Mouse (Mus musculus) neural tube, embryonic 13.5 days (tissue): ENCODE measurements around the gene Aebp2. TPM values are rescaled to one million over a fixed set of nuclear protein-coding genes. Genes with fewer than 3 reads are reported as not detected.

Experiments
- ATAC-seq: fragments of 200-750 bp; cut with Nextera tagmentation; 2 replicates; pipeline ENCODE4 v1.8.0; 2017; ENCODE audit warnings: low read depth, mild to moderate bottlenecking, moderate TSS enrichment, moderate library complexity
- H3K27ac ChIP-seq: fragments of 300-500 bp; sonication (generic); replicated peaks from 2 replicates; pipeline ENCODE4 v1.5.1; 2015; ENCODE audit warnings: moderate library complexity, mild to moderate bottlenecking, inconsistent platforms
- H3K27me3 ChIP-seq: fragments of 300-500 bp; sonication (generic); 2 replicates; pipeline ENCODE4 v1.6.1; 2015; ENCODE audit warnings: mild to moderate bottlenecking, inconsistent platforms
- H3K36me3 ChIP-seq: fragments of 300-500 bp; sonication (generic); 2 replicates; pipeline ENCODE4 v1.6.1; 2015; ENCODE audit warnings: mild to moderate bottlenecking, inconsistent platforms
- H3K4me1 ChIP-seq: fragments of 300-500 bp; sonication (generic); replicated peaks from 2 replicates; pipeline ENCODE4 v1.6.1; 2015; ENCODE audit warnings: inconsistent platforms
- H3K4me2 ChIP-seq: fragments of 300-500 bp; sonication (generic); 2 replicates; pipeline ENCODE4 v1.6.1; 2015; ENCODE audit warnings: inconsistent platforms, mild to moderate bottlenecking, moderate library complexity
- H3K4me3 ChIP-seq: fragments of 300-500 bp; sonication (generic); 2 replicates; pipeline ENCODE4 v1.5.1; 2015; ENCODE audit warnings: mild to moderate bottlenecking, inconsistent platforms
- H3K9ac ChIP-seq: fragments of 300-500 bp; sonication (generic); 2 replicates; pipeline ENCODE4 v1.6.1; 2015; ENCODE audit warnings: moderate library complexity, mild to moderate bottlenecking, inconsistent platforms
- H3K9me3 ChIP-seq: fragments of 300-500 bp; sonication (generic); 2 replicates; pipeline ENCODE4 v1.6.1; 2016; ENCODE audit warnings: inconsistent platforms
- WGBS: fragments of 180-500 bp; shearing (Covaris S2); methylation state at CpG from one replicate; pipeline ENCODE4 v1.1.7; 2015; 5-methylcytosine and 5-hydroxymethylcytosine counted together
- polyA plus RNA-seq: library from polyadenylated mRNA; unstranded; fragments of >200 nt; fragmentation: Nextera tagmentation; extraction: Ambion mirVana; gene quantifications from 2 replicates; pipeline ENCODE4 v1.2.1, GENCODE M21; 2015

Aebp2 gene
- polyA plus RNA-seq, 1 experiment from 2014 or later, result 6.5 TPM

DNA sequence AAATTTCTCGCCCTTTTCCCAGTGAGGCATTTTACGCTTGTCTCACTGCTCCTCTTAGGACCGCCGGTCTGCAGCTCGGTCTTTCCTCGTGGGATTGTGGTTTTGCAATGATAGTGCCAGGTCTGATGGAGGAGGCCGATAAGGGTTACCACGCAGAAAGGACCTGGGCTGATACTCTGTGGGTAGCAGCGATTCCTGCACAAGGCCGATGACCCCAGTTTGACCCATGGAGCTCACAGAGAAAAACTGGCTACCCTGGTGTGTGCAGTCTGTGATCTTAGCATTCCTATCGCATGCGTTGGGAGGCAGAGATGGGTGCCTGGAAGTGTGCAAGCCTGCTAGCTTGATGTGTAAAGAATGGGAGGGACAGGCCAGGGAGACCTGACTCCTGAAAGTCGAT lies 60.4 kb downstream of the Aebp2 start:
- no peaks in the 10 kb centered on the region for H3K9me3 ChIP-seq
- peak; percentile 9; the same call in 1 of the 2 replicates for ATAC-seq
- 30% methylated on average over 13 of the region's 13 CpGs for WGBS
- H3K27me3 ChIP-seq, result no peaks in the 10 kb centered on the region
- H3K4me1 ChIP-seq, result peaks cover 37% of the 10 kb centered on the region
- no peak overlapping the region for H3K9ac ChIP-seq
- H3K4me3 ChIP-seq, result no peak overlapping the region
- H3K36me3 ChIP-seq, result no peaks in the 10 kb centered on the region
- H3K4me2 ChIP-seq, result peak overlapping the region; percentile 21; the same call in 1 of the 2 replicates
- H3K27ac ChIP-seq, result no peak overlapping the region

- peaks cover 22% of the 10 kb centered on the region for H3K4me1 ChIP-seq
- no peak for ATAC-seq
- no peak overlapping the region for H3K4me3 ChIP-seq
- WGBS, result 90% methylated on average over 11 of the region's 11 CpGs
- H3K36me3 ChIP-seq, result no peaks in the 10 kb centered on the region
- no peak overlapping the region for H3K27ac ChIP-seq
- no peaks in the 10 kb centered on the region for H3K27me3 ChIP-seq
- H3K4me2 ChIP-seq, result no peak overlapping the region
- no peak overlapping the region for H3K9ac ChIP-seq
- H3K9me3 ChIP-seq, result no peaks in the 10 kb centered on the region
Observed at GRCm38 (mm10) chr6:140684403-140684802, 61.9 kb downstream of the Aebp2 start.

- Histone ChIP-seq H3K4me3 (no peak overlapping the region), H3K36me3 (no peaks in the 10 kb centered on the region), H3K27ac (no peak overlapping the region), H3K4me2 (no peak overlapping the region), H3K9ac (no peak overlapping the region), H3K4me1 (no peaks in the 10 kb centered on the region), H3K9me3 (no peaks in the 10 kb centered on the region), H3K27me3 (no peaks in the 10 kb centered on the region)
- WGBS, result 88% methylated on average over 16 of the region's 16 CpGs
- no peak for ATAC-seq
Observed at GRCm38 (mm10) chr6:140689617-140690404, 67.3 kb downstream of the Aebp2 start.

- H3K4me1 ChIP-seq, result peaks cover 21% of the 10 kb centered on the region
- no peak overlapping the region for H3K4me2 ChIP-seq
- H3K4me3 ChIP-seq, result no peak overlapping the region
- H3K9ac ChIP-seq, result no peak overlapping the region
- no peak for ATAC-seq
- 87% methylated on average over 6 of the region's 6 CpGs for WGBS
- H3K27ac ChIP-seq, result no peak overlapping the region
- no peaks in the 10 kb centered on the region for H3K9me3 ChIP-seq
- H3K36me3 ChIP-seq, result no peaks in the 10 kb centered on the region
- H3K27me3 ChIP-seq, result no peaks in the 10 kb centered on the region
Observed at GRCm38 (mm10) chr6:140692160-140692559, 69.7 kb downstream of the Aebp2 start.

DNA sequence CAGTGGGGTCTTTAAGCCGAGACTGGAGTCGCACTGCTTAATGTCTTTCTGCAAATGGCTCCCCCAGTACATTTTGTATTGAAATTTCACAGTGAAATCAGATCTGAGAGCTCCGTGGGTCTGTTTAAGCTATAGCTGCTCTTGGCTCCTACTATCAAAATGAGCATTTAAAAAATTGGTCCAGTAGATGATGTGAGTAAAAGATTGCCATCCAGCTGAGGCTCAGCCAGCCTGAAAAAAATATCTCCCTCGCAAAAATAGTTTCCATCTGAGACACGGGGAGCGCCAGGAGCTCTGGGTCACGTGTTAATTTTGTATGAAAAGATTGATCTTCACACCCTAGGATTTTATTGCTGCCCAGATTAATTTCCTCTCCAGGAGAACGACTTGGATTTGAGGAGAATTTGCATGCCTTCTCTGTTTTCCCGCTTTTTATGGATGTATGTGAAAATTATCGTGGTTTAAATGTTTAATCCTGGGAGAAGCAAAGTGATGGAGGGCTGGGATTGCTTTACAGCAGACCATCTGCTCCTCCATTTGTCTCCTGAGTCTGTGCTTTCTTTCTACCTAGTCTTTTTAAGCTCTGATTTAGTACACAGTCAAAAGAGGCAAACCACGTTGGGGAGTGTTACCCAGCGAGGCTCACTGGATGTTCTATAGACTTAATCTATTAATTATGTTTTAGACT lies 73.9 kb downstream of the Aebp2 start:
- H3K36me3 ChIP-seq, result no peaks in the 10 kb centered on the region
- H3K4me2 ChIP-seq, result peak overlapping the region; percentile 31
- H3K9me3 ChIP-seq, result no peaks in the 10 kb centered on the region
- H3K4me3 ChIP-seq, result no peak overlapping the region
- H3K27me3 ChIP-seq, result no peaks in the 10 kb centered on the region
- ATAC-seq, result peak; percentile 57
- H3K4me1 ChIP-seq, result peaks cover 23% of the 10 kb centered on the region
- H3K27ac ChIP-seq, result peak overlapping the region; percentile 67
- 26% methylated on average over 12 of the region's 12 CpGs for WGBS
- no peak overlapping the region for H3K9ac ChIP-seq

- Histone ChIP-seq H3K4me2 (no peak overlapping the region), H3K4me3 (no peak overlapping the region), H3K36me3 (no peaks in the 10 kb centered on the region), H3K9me3 (no peaks in the 10 kb centered on the region), H3K9ac (no peak overlapping the region), H3K27me3 (no peaks in the 10 kb centered on the region), H3K27ac (no peak overlapping the region), H3K4me1 (peaks cover 23% of the 10 kb centered on the region)
- ATAC-seq, result no peak
- WGBS, result 74% methylated on average over 11 of the region's 11 CpGs
Observed at GRCm38 (mm10) chr6:140697994-140698393, 75.5 kb downstream of the Aebp2 start.

GRCm38 (mm10) chr6:140698596-140698995 lies 76.1 kb downstream of the Aebp2 start:
- no peaks in the 10 kb centered on the region for H3K36me3 ChIP-seq
- H3K4me2 ChIP-seq, result no peak overlapping the region
- H3K4me1 ChIP-seq, result peaks cover 23% of the 10 kb centered on the region
- ATAC-seq, result no peak
- H3K9me3 ChIP-seq, result no peaks in the 10 kb centered on the region
- no peak overlapping the region for H3K27ac ChIP-seq
- 90% methylated on average over 1 of the region's 1 CpGs for WGBS
- no peak overlapping the region for H3K4me3 ChIP-seq
- no peak overlapping the region for H3K9ac ChIP-seq
- H3K27me3 ChIP-seq, result no peaks in the 10 kb centered on the region

GRCm38 (mm10) chr6:140701259-140701658 lies 78.8 kb downstream of the Aebp2 start:
- Histone ChIP-seq H3K4me2 (no peak overlapping the region), H3K4me1 (peaks cover 11% of the 10 kb centered on the region), H3K27me3 (no peaks in the 10 kb centered on the region), H3K4me3 (no peak overlapping the region), H3K9ac (no peak overlapping the region), H3K27ac (no peak overlapping the region), H3K36me3 (no peaks in the 10 kb centered on the region), H3K9me3 (0 out of 2 replicates have a peak, but pooled peaks cover 4% of the 10 kb centered on the region)
- no peak for ATAC-seq
- 76% methylated on average over 6 of the region's 6 CpGs for WGBS

- Histone ChIP-seq H3K4me2 (no peak overlapping the region), H3K36me3 (no peaks in the 10 kb centered on the region), H3K27ac (no peak overlapping the region), H3K9me3 (0 out of 2 replicates have a peak, but pooled peaks cover 4% of the 10 kb centered on the region), H3K9ac (no peak overlapping the region), H3K27me3 (no peaks in the 10 kb centered on the region), H3K4me3 (no peak overlapping the region), H3K4me1 (no peaks in the 10 kb centered on the region; the same call in 1 of the 2 replicates)
- 87% methylated on average over 10 of the region's 10 CpGs for WGBS
- no peak for ATAC-seq
Observed at GRCm38 (mm10) chr6:140705132-140705531, 82.7 kb downstream of the Aebp2 start.

DNA sequence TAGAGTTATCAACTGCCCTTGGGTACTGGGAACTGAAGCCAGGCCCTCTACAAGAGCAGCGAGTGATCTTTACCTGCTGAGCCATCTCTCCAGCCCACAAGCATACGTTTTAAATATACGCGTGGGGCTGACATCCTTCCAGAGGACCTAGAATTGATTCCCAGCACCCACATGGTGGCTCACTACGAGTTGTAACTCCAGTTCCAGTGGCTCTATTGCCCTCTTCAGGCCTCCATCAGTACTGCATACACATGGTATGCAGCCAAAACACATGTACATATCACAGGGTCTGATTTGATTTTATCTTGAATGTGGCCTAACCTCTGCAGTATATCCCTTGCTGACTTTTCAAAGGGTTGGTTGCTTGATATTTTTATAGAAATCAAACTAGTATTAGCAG lies 83.6 kb downstream of the Aebp2 start:
- WGBS, result 92% methylated on average over 5 of the region's 5 CpGs
- H3K9ac ChIP-seq, result no peak overlapping the region
- no peak overlapping the region for H3K4me3 ChIP-seq
- H3K27ac ChIP-seq, result no peak overlapping the region
- no peak for ATAC-seq
- no peaks in the 10 kb centered on the region for H3K36me3 ChIP-seq
- no peak overlapping the region for H3K4me2 ChIP-seq
- H3K4me1 ChIP-seq, result no peaks in the 10 kb centered on the region; the same call in 1 of the 2 replicates
- H3K27me3 ChIP-seq, result no peaks in the 10 kb centered on the region
- H3K9me3 ChIP-seq, result 0 out of 2 replicates have a peak, but pooled peaks cover 4% of the 10 kb centered on the region

DNA sequence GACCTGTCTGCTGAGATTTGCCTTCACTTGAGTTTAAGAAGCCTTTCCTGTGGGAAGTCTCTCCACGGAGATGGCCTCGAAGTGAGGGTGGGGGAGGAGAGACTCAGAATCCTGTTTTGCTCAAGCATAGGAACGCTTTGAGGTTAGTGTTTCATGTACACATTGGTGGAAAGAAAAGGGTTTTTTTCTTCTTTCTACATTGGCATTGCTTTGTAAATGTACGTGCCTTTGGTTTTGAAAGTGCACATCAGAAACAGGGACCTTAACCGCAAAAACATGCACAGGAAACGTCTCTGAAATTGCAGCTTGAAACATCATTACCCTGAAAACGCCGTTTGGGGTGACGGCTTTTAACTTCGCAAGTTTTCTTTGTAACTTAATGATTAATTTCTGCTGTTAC lies 85.6 kb downstream of the Aebp2 start:
- H3K9me3 ChIP-seq, result 0 out of 2 replicates have a peak, but pooled peaks cover 4% of the 10 kb centered on the region
- H3K9ac ChIP-seq, result no peak overlapping the region
- H3K4me2 ChIP-seq, result no peak overlapping the region
- H3K4me3 ChIP-seq, result no peak overlapping the region
- no peaks in the 10 kb centered on the region for H3K27me3 ChIP-seq
- 83% methylated on average over 10 of the region's 10 CpGs for WGBS
- no peaks in the 10 kb centered on the region for H3K36me3 ChIP-seq
- no peak for ATAC-seq
- H3K4me1 ChIP-seq, result no peaks in the 10 kb centered on the region; the same call in 1 of the 2 replicates
- no peak overlapping the region for H3K27ac ChIP-seq

DNA sequence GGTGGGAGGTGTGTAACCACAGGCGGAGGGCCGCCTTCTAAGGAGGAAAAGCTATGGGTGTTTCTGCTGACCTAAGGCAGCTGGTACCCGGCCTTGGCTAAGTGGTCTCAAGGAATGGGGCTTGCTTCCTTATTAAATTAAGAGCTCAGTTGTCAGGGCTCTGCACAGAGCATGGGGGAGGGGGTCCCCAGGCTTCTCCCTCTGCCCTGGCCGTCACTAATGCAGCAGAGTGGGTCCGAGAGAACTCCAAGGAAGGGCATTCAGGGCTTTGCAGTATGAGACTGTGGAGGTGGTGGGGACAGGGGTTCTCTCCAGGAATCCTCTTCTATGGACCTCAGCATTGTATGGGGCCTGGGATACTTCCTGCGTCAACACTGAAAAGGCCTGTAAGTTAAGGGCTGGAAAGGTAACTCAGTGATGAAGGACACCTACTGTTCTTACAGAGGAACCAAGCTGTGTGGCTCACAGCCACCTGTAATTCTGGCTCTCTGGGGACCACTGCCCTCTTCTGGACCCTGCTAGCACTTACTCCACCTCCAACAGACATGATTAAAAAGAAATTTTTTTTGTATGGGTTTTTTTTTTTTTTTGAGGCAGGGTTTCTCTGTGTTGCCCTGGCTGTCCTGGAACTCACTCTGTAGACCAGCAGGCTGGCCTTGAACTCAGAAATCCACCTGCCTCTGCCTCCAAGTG lies 87.1 kb downstream of the Aebp2 start:
- H3K4me3 ChIP-seq, result no peak overlapping the region
- ATAC-seq, result no peak
- WGBS, result 61% methylated on average over 6 of the region's 6 CpGs
- no peaks in the 10 kb centered on the region; the same call in 1 of the 2 replicates for H3K4me1 ChIP-seq
- H3K4me2 ChIP-seq, result no peak overlapping the region
- peaks cover 9% of the 10 kb centered on the region; the same call in 1 of the 2 replicates for H3K27me3 ChIP-seq
- H3K9ac ChIP-seq, result no peak overlapping the region
- H3K27ac ChIP-seq, result no peak overlapping the region
- 0 out of 2 replicates have a peak, but pooled peaks cover 4% of the 10 kb centered on the region for H3K9me3 ChIP-seq
- H3K36me3 ChIP-seq, result no peaks in the 10 kb centered on the region
